Mouse (Mus musculus): ENCODE measurements around the gene Gm34653. TPM values are rescaled to one million over a fixed set of nuclear protein-coding genes. Genes with fewer than 3 reads are reported as not detected.
A peak's percentile ranks its signal among the peaks of the same experiment; 100 is the strongest.
"Not testable (repeated sequence)": the region's sequence is repeated elsewhere in the genome, so short reads cannot be mapped to it uniquely, and the experiment has no call there.

Gene Gm34653
- polyA plus RNA-seq, 1 experiment from 2014 or later: 0.08 TPM

GRCm38 (mm10) chr2:34815893-34816292, 16.9 kb upstream of the Gm34653 start:
- not testable (repeated sequence) for DNase-seq (ENCODE audit: low spot score)

GRCm38 (mm10) chr2:34818492-34818891, 14.3 kb upstream of the Gm34653 start:
- no peak for DNase-seq (ENCODE audit: low spot score)

- peak; percentile 90 for DNase-seq (ENCODE audit: low spot score)
Measured at GRCm38 (mm10) chr2:34825827-34826459, 6.9 kb upstream of the Gm34653 start, which contains the start of gene Fbxw2. Fbxw2 (minus strand) TSS chr2:34826311.

- no peak for DNase-seq (ENCODE audit: low spot score)
Measured at GRCm38 (mm10) chr2:34826460-34827231, 6.2 kb upstream of the Gm34653 start.

GRCm38 (mm10) chr2:34827591-34827990, 5.2 kb upstream of the Gm34653 start:
- no peak for DNase-seq (ENCODE audit: low spot score)

- no peak for DNase-seq (ENCODE audit: low spot score)
Measured at GRCm38 (mm10) chr2:34828026-34828425, 4.8 kb upstream of the Gm34653 start.

- DNase-seq (ENCODE audit: low spot score): not testable (repeated sequence)
Measured at GRCm38 (mm10) chr2:34830066-34830465, 2.7 kb upstream of the Gm34653 start.

- DNase-seq (ENCODE audit: low spot score): no peak
Measured at GRCm38 (mm10) chr2:34833624-34834023, 817 bp downstream of the Gm34653 start.

- DNase-seq (ENCODE audit: low spot score): no peak
Measured at GRCm38 (mm10) chr2:34835669-34836068, 2.9 kb downstream of the Gm34653 start.

GRCm38 (mm10) chr2:34840143-34840542, 7.3 kb downstream of the Gm34653 start:
- not testable (repeated sequence) for DNase-seq (ENCODE audit: low spot score)

- no peak for DNase-seq (ENCODE audit: low spot score)
Measured at GRCm38 (mm10) chr2:34841706-34842105, 8.9 kb downstream of the Gm34653 start.

- no peak for DNase-seq (ENCODE audit: low spot score)
Measured at GRCm38 (mm10) chr2:34843211-34843939, 10.6 kb downstream of the Gm34653 start.

- DNase-seq (ENCODE audit: low spot score): no peak
Measured at GRCm38 (mm10) chr2:34847702-34848101, 14.9 kb downstream of the Gm34653 start.

GRCm38 (mm10) chr2:34855265-34855664, 22.5 kb downstream of the Gm34653 start:
- DNase-seq (ENCODE audit: low spot score): no peak

GRCm38 (mm10) chr2:34857728-34858127, 24.9 kb downstream of the Gm34653 start:
- DNase-seq (ENCODE audit: low spot score): no peak

- DNase-seq (ENCODE audit: low spot score): peak; percentile 25
Measured at GRCm38 (mm10) chr2:34869680-34870079, 36.9 kb downstream of the Gm34653 start.

GRCm38 (mm10) chr2:34870520-34871474, 38.0 kb downstream of the Gm34653 start:
- peak; percentile 100 for DNase-seq (ENCODE audit: low spot score)

- DNase-seq (ENCODE audit: low spot score): no peak
Measured at GRCm38 (mm10) chr2:34874271-34874670, 41.5 kb downstream of the Gm34653 start, which contains the start of gene Cutal. Cutal (plus strand) TSS chr2:34874396.

GRCm38 (mm10) chr2:34874816-34875345, 42.1 kb downstream of the Gm34653 start, which contains the start of gene Psmd5:
Psmd5 (minus strand) TSS chr2:34874968.
- no peak for DNase-seq (ENCODE audit: low spot score)

- no peak for DNase-seq (ENCODE audit: low spot score)
Measured at GRCm38 (mm10) chr2:34880054-34880453, 47.2 kb downstream of the Gm34653 start.

Measured in thymus, postnatal 0 days (tissue).